Mouse (Mus musculus) small intestine, adult 2 months (tissue): ENCODE results near the gene Srgap2.

ENCODE experiments used
- CTCF ChIP-seq: fragments of 200-500 bp; IDR thresholded peaks from 2 replicates; pipeline ENCODE4 v1.5.1; 2012; ENCODE audit warnings: low read depth, mild to moderate bottlenecking, control low read depth, inconsistent platforms, low read length, moderate library complexity, mixed read lengths; ENCODE audit not compliant: insufficient replicate concordance, insufficient read length; ENCODE audit errors: extremely low read depth
- POLR2A ChIP-seq: fragments of 200-500 bp; IDR thresholded peaks from 2 replicates; pipeline ENCODE4 v1.6.1; 2012; ENCODE audit warnings: low read depth, mild to moderate bottlenecking, control low read depth, inconsistent platforms, low read length, moderate library complexity

DNA sequence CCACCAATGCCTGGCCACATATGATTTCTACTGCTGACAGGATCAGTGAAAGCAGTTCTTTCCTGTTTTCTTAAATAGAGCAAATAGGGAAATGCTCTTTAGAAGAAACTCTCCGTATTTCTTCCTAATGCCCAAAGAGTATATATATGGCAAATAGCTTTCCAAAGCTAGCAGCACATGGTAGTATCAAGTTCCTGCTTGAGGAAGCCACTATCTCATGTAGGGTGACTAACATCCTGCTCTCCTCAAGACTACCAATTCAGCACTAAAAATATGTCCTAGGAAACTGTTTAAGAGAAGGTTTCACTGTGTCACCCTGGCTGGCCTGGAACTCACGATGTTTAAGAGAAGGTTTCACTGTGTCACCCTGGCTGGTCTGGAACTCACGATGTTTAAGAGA, 166.4 kb downstream of the Srgap2 start:
- TF ChIP-seq CTCF (no peak), POLR2A (no peak)
